Mouse (Mus musculus): Measurements from ENCODE around the gene Lemd2. TPM values are rescaled to one million over a fixed set of nuclear protein-coding genes. Genes with fewer than 3 reads are reported as not detected.
A peak's percentile ranks its signal among the peaks of the same experiment; 100 is the strongest.

Lemd2 gene
- polyA plus RNA-seq, 1 experiment from 2014 or later = 30.0 TPM

DNA sequence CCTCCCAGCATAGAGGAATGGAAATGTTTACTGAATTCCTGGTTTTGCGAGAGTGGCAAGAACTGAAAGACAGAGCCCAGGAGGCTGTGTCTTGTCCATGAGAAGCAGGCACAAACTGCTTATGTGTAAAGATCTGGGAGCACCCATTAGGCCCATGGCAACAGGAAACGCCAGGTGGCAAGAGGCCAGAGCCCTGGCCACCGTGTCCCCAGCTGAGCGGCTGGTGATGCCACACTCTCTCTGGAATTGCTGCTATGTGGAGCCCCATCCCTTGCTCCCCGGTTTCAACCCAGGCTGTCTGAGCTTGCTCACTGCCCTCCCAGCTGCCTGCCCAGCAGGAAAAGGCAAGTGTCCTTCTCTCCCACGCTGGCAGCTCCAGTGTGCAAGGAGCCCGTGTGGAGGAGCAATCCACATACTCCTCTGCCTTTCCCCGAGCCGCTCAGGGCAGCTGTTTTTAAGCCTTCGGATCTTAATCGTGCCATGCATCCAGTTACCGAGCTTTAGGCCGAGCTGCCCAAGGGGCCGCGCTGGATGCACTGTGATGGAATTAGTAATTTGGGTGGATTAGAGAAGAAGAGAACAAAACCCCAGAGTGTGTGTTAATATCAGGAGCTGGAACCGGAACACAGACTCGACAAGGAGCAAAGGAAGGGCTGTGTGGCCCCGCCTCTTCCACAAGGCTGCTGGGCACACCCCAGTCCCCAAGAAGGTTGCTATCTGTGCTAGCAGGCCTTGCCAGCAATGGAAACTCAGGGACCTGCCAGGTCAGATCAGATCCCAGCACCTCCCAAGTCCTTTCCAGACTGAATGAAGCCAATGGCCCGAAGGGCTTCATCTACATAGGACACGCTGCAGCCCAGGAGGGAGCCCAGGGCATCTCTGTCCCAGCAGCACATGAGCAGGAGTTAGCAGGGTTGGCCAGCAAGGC lies 9.7 kb downstream of the Lemd2 start:
- Histone ChIP-seq H3K9me3 (no peaks in the 10 kb centered on the region), H3K27ac (peak overlapping the region; percentile 23; the same call in 1 of the 2 replicates), H3K4me3 (no peak overlapping the region; the same call in 1 of the 2 replicates), H3K4me1 (replicated peaks) (peaks cover 23% of the 10 kb centered on the region), H3K27me3 (ENCODE audit: insufficient read depth, poor library complexity, severe bottlenecking) (no peaks in the 10 kb centered on the region), H3K36me3 (peaks cover 100% of the 10 kb centered on the region)
- 67% methylated on average over 20 of the region's 20 CpGs for WGBS
- no peak for DNase-seq (ENCODE audit: low spot score)

GRCm38 (mm10) chr17:27191804-27192203 lies 12.5 kb downstream of the Lemd2 start:
- WGBS = 86% methylated on average over 5 of the region's 5 CpGs
- H3K4me3 ChIP-seq = no peak overlapping the region
- peaks cover 41% of the 10 kb centered on the region for H3K4me1 ChIP-seq (replicated peaks)

GRCm38 (mm10) chr17:27191189-27191588 lies 13.1 kb downstream of the Lemd2 start:
- Histone ChIP-seq H3K4me3 (no peak overlapping the region), H3K36me3 (peaks cover 69% of the 10 kb centered on the region), H3K4me1 (replicated peaks) (peaks cover 41% of the 10 kb centered on the region), H3K9me3 (no peaks in the 10 kb centered on the region), H3K27me3 (ENCODE audit: insufficient read depth, poor library complexity, severe bottlenecking) (no peaks in the 10 kb centered on the region), H3K27ac (no peak overlapping the region)
- no peak for DNase-seq (ENCODE audit: low spot score)
- WGBS = 86% methylated on average over 6 of the region's 6 CpGs

More at GRCm38 (mm10) chr17:27191804-27192203, 12.5 kb downstream of the Lemd2 start:
- Histone ChIP-seq H3K9me3 (no peaks in the 10 kb centered on the region), H3K36me3 (peaks cover 75% of the 10 kb centered on the region), H3K27me3 (ENCODE audit: insufficient read depth, poor library complexity, severe bottlenecking) (no peaks in the 10 kb centered on the region), H3K27ac (no peak overlapping the region)
- no peak for DNase-seq (ENCODE audit: low spot score)

DNA sequence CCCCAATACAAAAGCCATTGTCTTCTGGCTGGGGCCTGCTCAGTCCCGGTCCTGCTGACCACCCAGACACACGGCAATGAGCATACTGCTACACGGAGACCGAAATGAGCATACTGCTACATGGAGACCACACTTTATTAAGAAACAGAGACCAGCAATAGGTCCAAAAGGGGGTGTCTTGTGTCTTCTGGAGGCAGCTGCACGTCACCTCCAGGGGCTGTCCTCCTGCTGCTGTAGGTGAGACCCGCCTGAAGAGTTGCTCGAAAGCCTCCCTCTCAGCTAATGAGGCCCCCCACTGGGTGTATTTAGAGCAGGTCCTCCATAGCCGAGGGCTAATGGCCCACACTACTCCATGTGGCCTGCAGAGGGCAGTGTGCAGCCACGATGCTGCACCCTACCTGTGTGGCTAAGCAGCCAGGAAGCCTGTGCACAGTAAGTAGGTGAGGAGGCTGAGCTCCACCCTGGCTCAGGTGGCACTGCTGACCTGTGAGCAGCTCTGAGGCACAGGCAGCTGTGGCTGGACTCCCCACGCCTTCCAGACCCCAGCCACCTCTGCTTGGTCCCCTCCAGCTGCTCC lies 14.5 kb downstream of the Lemd2 start:
- peaks cover 29% of the 10 kb centered on the region for H3K4me1 ChIP-seq (replicated peaks)
- no peaks in the 10 kb centered on the region for H3K9me3 ChIP-seq
- DNase-seq (ENCODE audit: low spot score) = peak; percentile 67
- WGBS = 40% methylated on average over 10 of the region's 10 CpGs
- H3K4me3 ChIP-seq = no peak overlapping the region
- peaks cover 55% of the 10 kb centered on the region for H3K36me3 ChIP-seq
- no peaks in the 10 kb centered on the region for H3K27me3 ChIP-seq (ENCODE audit: insufficient read depth, poor library complexity, severe bottlenecking)
- peak overlapping the region; percentile 14; the same call in 1 of the 2 replicates for H3K27ac ChIP-seq

GRCm38 (mm10) chr17:27188883-27189282 lies 15.4 kb downstream of the Lemd2 start:
- DNase-seq (ENCODE audit: low spot score) = no peak
- H3K4me3 ChIP-seq = no peak overlapping the region
- 82% methylated on average over 9 of the region's 9 CpGs for WGBS
- no peaks in the 10 kb centered on the region for H3K9me3 ChIP-seq
- H3K36me3 ChIP-seq = peaks cover 46% of the 10 kb centered on the region
- peak overlapping the region; percentile 45; the same call in 1 of the 2 replicates for H3K27ac ChIP-seq
- no peaks in the 10 kb centered on the region for H3K27me3 ChIP-seq (ENCODE audit: insufficient read depth, poor library complexity, severe bottlenecking)
- H3K4me1 ChIP-seq (replicated peaks) = peaks cover 24% of the 10 kb centered on the region

DNA sequence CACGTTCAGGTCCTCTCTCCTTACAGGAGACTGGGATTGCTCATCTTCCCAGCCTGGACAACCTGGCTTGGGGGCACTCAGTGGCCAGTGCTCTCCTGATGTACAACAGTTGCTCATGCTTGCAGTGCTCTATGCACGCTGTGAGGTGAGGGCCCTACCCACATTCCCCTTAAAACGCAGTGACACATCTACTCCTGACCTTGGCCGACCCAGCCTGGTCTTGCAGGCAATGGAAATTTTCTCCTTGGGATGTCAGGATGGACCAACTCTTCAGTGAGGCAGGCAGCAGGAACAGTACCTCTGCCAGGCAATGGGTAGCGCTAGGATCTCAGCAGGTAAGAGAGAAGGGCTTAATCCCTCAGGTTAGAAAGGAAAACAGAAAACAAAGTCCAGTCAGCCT lies 17.2 kb downstream of the Lemd2 start:
- no peak for DNase-seq (ENCODE audit: low spot score)
- Histone ChIP-seq H3K9me3 (no peaks in the 10 kb centered on the region), H3K4me3 (no peak overlapping the region), H3K27me3 (ENCODE audit: insufficient read depth, poor library complexity, severe bottlenecking) (no peaks in the 10 kb centered on the region), H3K4me1 (replicated peaks) (peaks cover 24% of the 10 kb centered on the region), H3K27ac (0 out of 2 replicates have a peak overlapping the region, but pooled peaks have one; percentile 50), H3K36me3 (peaks cover 28% of the 10 kb centered on the region)
- 62% methylated on average over 5 of the region's 5 CpGs for WGBS

- 85% methylated on average over 3 of the region's 3 CpGs for WGBS
- Histone ChIP-seq H3K27me3 (ENCODE audit: insufficient read depth, poor library complexity, severe bottlenecking) (no peaks in the 10 kb centered on the region), H3K4me1 (replicated peaks) (peaks cover 31% of the 10 kb centered on the region), H3K9me3 (no peaks in the 10 kb centered on the region), H3K36me3 (peaks cover 18% of the 10 kb centered on the region), H3K4me3 (no peak overlapping the region), H3K27ac (no peak overlapping the region)
- no peak for DNase-seq (ENCODE audit: low spot score)
Observed at GRCm38 (mm10) chr17:27186068-27186467, 18.2 kb downstream of the Lemd2 start.

- 87% methylated on average over 12 of the region's 12 CpGs for WGBS
- H3K36me3 ChIP-seq = no peaks in the 10 kb centered on the region
- H3K4me3 ChIP-seq = no peak overlapping the region
- H3K4me1 ChIP-seq (replicated peaks) = peaks cover 27% of the 10 kb centered on the region
- H3K27ac ChIP-seq = no peak overlapping the region
- DNase-seq (ENCODE audit: low spot score) = no peak
- H3K27me3 ChIP-seq (ENCODE audit: insufficient read depth, poor library complexity, severe bottlenecking) = no peaks in the 10 kb centered on the region
- no peaks in the 10 kb centered on the region for H3K9me3 ChIP-seq
Observed at GRCm38 (mm10) chr17:27183667-27184292, 20.5 kb downstream of the Lemd2 start.

DNA sequence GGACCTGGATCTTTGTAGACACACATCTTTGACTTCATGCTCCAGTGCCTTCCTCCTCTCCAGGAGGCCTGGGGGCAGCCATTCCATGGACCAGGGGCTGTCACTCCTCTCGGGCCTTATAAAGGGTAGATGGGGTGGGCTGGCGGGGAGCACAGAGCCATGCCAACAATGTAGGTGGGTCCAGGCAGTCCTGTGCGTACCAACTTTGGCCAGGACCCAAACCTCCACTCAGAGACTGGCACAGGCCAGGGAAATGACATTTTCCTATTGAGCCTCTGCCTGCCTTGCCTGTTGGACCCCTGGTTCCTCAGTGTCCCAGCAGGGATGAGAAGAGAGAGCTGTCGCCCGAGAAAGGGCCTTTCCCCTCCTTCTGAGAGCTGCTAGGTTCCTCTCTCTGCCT lies 21.9 kb downstream of the Lemd2 start:
- WGBS = 71% methylated on average over 5 of the region's 5 CpGs
- H3K9me3 ChIP-seq = no peaks in the 10 kb centered on the region
- no peaks in the 10 kb centered on the region for H3K27me3 ChIP-seq (ENCODE audit: insufficient read depth, poor library complexity, severe bottlenecking)
- H3K36me3 ChIP-seq = no peaks in the 10 kb centered on the region
- no peak overlapping the region for H3K27ac ChIP-seq
- DNase-seq (ENCODE audit: low spot score) = no peak
- no peak overlapping the region for H3K4me3 ChIP-seq
- H3K4me1 ChIP-seq (replicated peaks) = peaks cover 16% of the 10 kb centered on the region

GRCm38 (mm10) chr17:27181666-27182065 lies 22.6 kb downstream of the Lemd2 start:
- H3K27me3 ChIP-seq (ENCODE audit: insufficient read depth, poor library complexity, severe bottlenecking) = no peaks in the 10 kb centered on the region
- no peaks in the 10 kb centered on the region for H3K36me3 ChIP-seq
- WGBS = 29% methylated on average over 3 of the region's 3 CpGs
- peaks cover 18% of the 10 kb centered on the region for H3K4me1 ChIP-seq (replicated peaks)
- no peak overlapping the region for H3K4me3 ChIP-seq
- peak overlapping the region; percentile 60 for H3K27ac ChIP-seq
- no peaks in the 10 kb centered on the region for H3K9me3 ChIP-seq
- DNase-seq (ENCODE audit: low spot score) = no peak

- Histone ChIP-seq H3K4me3 (no peak overlapping the region), H3K27ac (peak overlapping the region; percentile 56; the same call in 1 of the 2 replicates), H3K27me3 (ENCODE audit: insufficient read depth, poor library complexity, severe bottlenecking) (no peaks in the 10 kb centered on the region), H3K36me3 (no peaks in the 10 kb centered on the region), H3K9me3 (no peaks in the 10 kb centered on the region), H3K4me1 (replicated peaks) (peaks cover 36% of the 10 kb centered on the region)
- DNase-seq (ENCODE audit: low spot score) = no peak
- 71% methylated on average over 12 of the region's 12 CpGs for WGBS
Observed at GRCm38 (mm10) chr17:27179681-27180280, 24.5 kb downstream of the Lemd2 start.

- 87% methylated on average over 17 of the region's 17 CpGs for WGBS
- Histone ChIP-seq H3K36me3 (no peaks in the 10 kb centered on the region), H3K9me3 (no peaks in the 10 kb centered on the region), H3K4me1 (replicated peaks) (peaks cover 36% of the 10 kb centered on the region), H3K4me3 (no peak overlapping the region), H3K27ac (no peak overlapping the region; the same call in 1 of the 2 replicates), H3K27me3 (ENCODE audit: insufficient read depth, poor library complexity, severe bottlenecking) (no peaks in the 10 kb centered on the region)
- no peak for DNase-seq (ENCODE audit: low spot score)
Observed at GRCm38 (mm10) chr17:27178427-27179177, 25.7 kb downstream of the Lemd2 start.

All from hindbrain, embryonic 10.5 days (tissue).